Mouse (Mus musculus) common myeloid progenitor, adult 5-6 weeks (primary cell): ENCODE measurements around the gene Dact2. TPM values are rescaled to one million over a fixed set of nuclear protein-coding genes. Genes with fewer than 3 reads are reported as not detected.

Experiments used
- ATAC-seq: replicated peaks from 2 replicates; pipeline ENCODE4 v1.8.0; 2016; ENCODE audit warnings: low read depth, mild to moderate bottlenecking, moderate TSS enrichment, inconsistent platforms; ENCODE audit not compliant: poor library complexity, severe bottlenecking
- total RNA-seq: library from RNA; stranded (forward); fragments of 200-1000, 187-1606 nt; gene quantifications from 2 replicates; pipeline ENCODE4 v1.2.3, GENCODE M21; 2017

Gene Dact2
- total RNA-seq, 1 experiment from 2014 or later, result not detected

DNA sequence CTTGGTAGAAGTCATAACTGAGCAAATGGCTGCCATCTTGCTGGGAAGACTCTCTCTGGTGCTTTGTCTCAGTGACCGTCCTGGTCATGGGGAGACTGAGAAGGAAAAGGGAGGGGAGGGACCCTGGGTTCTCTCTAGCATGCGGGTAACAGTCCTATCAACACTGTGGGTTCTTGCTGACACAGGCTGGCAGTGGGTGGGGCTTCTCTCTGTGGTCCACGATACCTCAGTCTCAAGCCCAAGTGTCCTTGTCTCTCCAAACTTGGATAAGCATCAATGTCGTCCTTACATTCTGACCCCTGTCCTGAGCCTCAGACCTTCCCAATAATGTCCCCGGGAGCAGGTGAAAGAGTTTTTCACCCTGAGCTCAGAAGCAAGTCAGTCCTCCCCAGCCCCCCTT lies 26.1 kb downstream of the Dact2 start:
- ATAC-seq, result no peak

- ATAC-seq, result no peak
These were observed 27.1 kb downstream of the Dact2 start for GRCm38 (mm10) chr17:14177018-14177417.

DNA sequence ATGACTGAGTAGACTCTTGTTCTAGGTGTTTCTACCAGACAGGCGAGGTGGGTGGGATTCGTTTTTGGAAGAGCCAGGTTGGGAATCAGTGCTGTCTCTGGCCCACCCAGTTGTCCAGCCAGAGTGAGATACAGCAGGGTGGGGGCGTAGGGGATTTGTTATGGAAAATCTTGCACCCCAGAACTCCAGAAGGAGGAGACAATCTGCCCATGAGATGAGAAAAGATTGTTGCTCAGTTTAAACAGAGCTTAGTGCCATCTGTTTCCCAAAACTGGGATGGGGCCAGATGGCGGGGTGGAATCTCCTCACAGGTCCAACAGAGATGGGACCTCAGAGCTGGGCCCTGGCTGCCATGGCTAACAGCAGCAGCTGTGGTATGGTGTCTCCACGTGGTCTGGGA lies 28.4 kb downstream of the Dact2 start:
- no peak for ATAC-seq

DNA sequence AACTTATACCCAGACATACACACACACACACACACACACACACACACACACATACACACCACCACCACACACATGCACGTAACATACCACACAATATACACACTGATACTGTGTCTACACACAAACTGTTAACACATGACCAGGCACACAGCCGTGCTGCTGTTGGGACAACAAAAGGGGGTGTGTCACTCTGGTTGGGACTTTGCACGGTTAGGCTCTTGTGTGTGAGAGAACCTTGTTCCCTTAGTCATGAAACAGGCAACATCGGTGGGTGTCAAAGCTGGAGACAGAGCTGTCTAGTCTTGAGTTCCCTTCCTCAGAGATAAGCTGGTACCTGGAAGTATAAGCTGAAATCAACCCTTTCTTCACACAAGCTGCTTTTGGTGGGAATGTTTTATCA lies 29.1 kb downstream of the Dact2 start:
- no peak for ATAC-seq

DNA sequence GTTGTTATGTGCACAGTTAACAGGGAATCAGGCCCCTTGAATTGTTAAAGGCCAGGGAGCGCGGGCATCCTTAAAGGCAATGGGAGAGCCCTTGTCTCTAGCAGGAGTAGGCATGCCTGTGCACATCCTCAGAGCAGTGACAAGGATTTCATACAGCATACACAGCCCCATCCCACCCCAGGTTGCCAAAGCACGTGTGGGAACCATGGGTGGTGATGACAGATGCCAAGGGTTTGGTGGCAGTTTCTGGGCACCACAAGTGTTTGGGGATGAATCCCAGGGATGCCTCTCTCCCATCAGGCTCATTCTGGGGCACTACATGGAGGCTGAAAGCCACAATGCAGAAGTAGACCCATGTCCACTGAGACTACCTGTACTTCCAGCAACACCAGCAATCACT lies 29.7 kb downstream of the Dact2 start:
- ATAC-seq, result no peak

DNA sequence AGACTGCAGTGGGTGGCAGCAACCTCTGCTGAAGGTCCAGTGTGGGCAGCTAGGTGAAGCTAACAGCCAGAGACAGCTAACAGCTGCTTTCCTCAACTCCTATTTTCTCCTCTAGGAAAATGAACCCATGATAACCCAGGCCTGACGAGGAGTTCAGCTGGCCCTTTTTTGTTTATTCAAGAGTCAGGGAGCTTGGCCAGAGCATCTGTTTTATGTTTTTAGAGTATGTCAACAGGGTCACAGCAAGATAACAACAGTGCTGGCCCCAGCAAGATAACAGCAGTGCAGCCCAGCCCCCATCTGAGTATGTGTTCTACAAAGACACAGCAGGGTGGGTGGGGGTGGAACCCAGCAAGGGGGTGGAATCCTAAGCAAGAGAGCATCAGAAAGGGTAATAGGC lies 30.6 kb downstream of the Dact2 start:
- ATAC-seq, result no peak

- ATAC-seq, result peak; percentile 50; the same call in 1 of the 2 replicates
These were observed 31.4 kb downstream of the Dact2 start for GRCm38 (mm10) chr17:14172731-14173130.

GRCm38 (mm10) chr17:14172184-14172583 lies 31.9 kb downstream of the Dact2 start:
- ATAC-seq, result no peak

DNA sequence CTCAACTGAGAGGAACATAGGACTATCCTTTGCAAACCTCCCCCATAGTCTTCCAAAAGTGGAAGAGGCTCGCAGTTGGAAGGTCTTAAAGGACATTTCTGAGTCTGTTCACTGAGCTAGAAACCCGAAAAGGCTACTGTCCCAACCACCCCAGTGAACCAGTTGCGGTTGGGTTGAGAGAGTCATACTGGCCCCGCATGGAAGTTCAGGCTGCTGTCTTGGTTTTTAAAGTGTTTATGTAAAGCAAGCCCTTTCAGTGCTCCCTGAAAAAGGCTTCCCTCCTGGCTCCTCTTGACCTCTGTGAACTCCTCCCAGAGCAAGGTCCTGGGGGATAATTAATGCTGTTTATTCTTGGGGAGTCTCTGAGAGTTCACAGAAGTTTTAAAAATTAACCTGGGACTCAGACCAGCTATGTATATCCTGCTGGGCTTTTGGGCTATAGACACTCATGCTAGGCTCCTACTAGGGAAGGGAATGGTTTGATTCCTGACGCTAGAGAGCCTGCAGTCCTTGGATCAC lies 33.1 kb downstream of the Dact2 start:
- ATAC-seq, result no peak

- ATAC-seq, result no peak
These were observed 34.7 kb downstream of the Dact2 start for GRCm38 (mm10) chr17:14169431-14169830.

DNA sequence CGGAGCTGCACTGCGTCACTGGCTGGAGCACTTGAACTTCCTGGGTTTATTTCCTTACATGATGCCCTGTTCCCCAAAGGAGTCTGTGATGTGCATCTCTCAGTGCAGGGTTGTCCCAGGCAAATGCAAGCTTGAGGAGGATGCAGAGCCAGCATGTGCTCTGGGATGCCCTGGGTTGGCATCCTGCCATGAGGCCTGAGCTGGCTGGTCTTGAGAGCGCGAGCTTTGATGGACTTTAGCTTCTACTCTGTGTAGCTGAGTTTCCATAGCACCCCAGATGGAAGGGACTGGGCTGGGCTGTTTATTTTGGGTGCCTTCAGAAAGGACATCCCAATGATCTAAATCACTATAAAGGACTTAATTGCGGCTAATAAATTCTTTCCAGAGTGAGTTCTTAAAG lies 36.5 kb downstream of the Dact2 start:
- ATAC-seq, result no peak

- no peak for ATAC-seq
These were observed 37.2 kb downstream of the Dact2 start for GRCm38 (mm10) chr17:14166746-14167432.

DNA sequence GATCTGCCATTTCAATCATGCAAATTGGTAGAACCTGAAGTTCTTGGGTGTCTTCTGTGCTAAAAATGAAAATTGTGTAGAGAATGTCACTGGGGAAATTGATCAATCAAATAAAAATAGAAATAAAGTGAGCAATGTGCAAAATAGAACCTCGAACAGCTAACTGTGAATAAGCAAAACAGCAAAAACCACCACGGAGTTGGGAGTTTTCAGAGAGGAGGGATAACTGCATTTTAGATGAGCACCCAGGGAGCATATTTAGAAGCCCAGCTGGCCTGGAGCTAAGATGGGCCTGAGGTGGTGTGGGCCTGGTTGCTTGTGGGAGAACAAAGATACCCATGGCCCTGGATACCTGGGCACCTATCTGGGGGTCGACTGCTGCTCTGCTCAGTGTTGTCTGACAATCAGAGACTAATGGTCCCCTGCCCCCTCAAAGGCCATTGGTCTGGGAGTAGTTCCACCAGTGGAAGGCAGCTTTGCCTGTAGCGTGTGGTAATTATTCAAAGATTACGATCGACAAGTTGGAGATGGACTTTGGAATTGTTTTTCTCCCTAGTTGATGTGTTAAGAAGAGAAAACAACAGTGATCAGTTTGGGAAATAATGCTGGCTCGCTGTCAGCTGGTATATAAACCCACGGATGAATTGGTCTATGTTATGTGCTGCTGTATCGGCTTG lies 38.0 kb downstream of the Dact2 start:
- no peak for ATAC-seq

- ATAC-seq, result no peak
These were observed 38.7 kb downstream of the Dact2 start for GRCm38 (mm10) chr17:14165332-14165876.

GRCm38 (mm10) chr17:14160846-14161245 lies 43.3 kb downstream of the Dact2 start:
- no peak for ATAC-seq

GRCm38 (mm10) chr17:14157779-14158195 lies 46.3 kb downstream of the Dact2 start:
- ATAC-seq, result no peak

Other genes starting within 250 kb of the Dact2 start
- gene Gm7356, start 200.6 kb downstream of the Dact2 start, total RNA-seq, result not detected in 2 replicates
- gene Gm7358, start 144.8 kb downstream of the Dact2 start, total RNA-seq, result not detected in 2 replicates
- gene Smoc2, start 75.2 kb upstream of the Dact2 start, total RNA-seq, result not detected in 2 replicates